Mouse (Mus musculus): ENCODE results near the gene Zfp663.

DNA sequence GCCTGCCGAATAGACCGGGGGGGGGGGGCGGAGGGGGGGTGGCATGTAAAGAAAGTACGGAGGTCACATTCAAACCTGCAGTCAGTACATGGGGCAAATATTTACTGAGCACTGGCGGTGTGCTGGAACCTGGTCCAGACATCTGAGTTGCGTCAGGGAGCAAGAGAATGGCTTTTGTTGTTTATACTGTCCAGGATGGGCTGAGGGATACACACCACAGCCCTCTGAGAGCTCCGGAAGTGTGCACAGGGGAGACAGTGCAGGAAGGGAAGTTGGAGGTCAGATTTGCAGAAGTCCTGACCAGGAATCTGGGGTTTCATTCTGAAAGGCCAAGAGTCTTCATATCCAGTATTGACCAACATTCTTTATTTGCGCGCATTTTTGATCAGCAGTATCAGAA, 36.4 kb upstream of the Zfp663 start:
- TF ChIP-seq CTCF (IDR thresholded peaks at IDR 0.05; ENCODE audit: borderline replicate concordance, insufficient read depth, low read depth, low read length) (no peak), POLR2A (IDR thresholded peaks at IDR 0.05; ENCODE audit: borderline replicate concordance, insufficient read depth, low read length) (no peak)
